Mouse (Mus musculus): ENCODE data around the gene Rsrc1. TPM values are rescaled to one million over a fixed set of nuclear protein-coding genes. Genes with fewer than 3 reads are reported as not detected.

Rsrc1 gene
- polyA plus RNA-seq, 2 experiments, result 3.1 to 8.7 TPM

- TF ChIP-seq CTCF (IDR thresholded peaks at IDR 0.05; ENCODE audit: low read depth) (no peak), EP300 (IDR thresholded peaks at IDR 0.05; ENCODE audit: low read depth) (no peak)
- Histone ChIP-seq H3K27ac (no peak within 1 kb of the TSS), H3K9me3 (ENCODE audit: control insufficient read depth, low read length) (no peaks in the 10 kb centered on the region), H3K27me3 (ENCODE audit: control insufficient read depth, insufficient read depth, low read length) (no peaks in the 10 kb centered on the region), H3K4me1 (replicated peaks; ENCODE audit: control insufficient read depth in 2 of 2, insufficient read depth in 2 of 2, low read length in 1 of 2) (peaks cover 0 to 6% of the 10 kb centered on the region in 2 experiments; a peak in 1 of 4 replicates), H3K9ac (replicated peaks) (no peak within 1 kb of the TSS), H3K36me3 (replicated peaks; ENCODE audit: control insufficient read depth, insufficient read depth, low read depth) (no peaks in the 10 kb centered on the region), H3K4me3 (ENCODE audit: insufficient read depth in 1 of 2, low read depth in 2 of 2, low read length in 2 of 2) (peak within 1 kb of the TSS in 1 of 2 experiments; percentile 45; a peak in 3 of 4 replicates), H3K4me2 (ENCODE audit: low read depth) (peak within 1 kb of the TSS; percentile 65)
- under 1% methylated on average over 35 of the region's 35 CpGs for WGBS (ENCODE audit: insufficient replicate concordance)
- peak; percentile 91 for ATAC-seq (ENCODE audit: insufficient read depth)
- peak; percentile 66 to 74 (median 71) for DNase-seq (ENCODE audit: low read depth in 3 of 3, low spot score in 3 of 3)
Measured at GRCm38 (mm10) chr3:67373872-67374271, 392.7 kb downstream of the Rsrc1 start, which contains the start of gene Mlf1. Gene Mlf1, plus strand, starts transcription at chr3:67374097.

GRCm38 (mm10) chr3:67374360-67374778 lies 393.2 kb downstream of the Rsrc1 start:
- 31% methylated on average over 7 of the region's 7 CpGs for WGBS (ENCODE audit: insufficient replicate concordance)
- Histone ChIP-seq H3K9ac (replicated peaks) (no peak overlapping the region), H3K36me3 (replicated peaks; ENCODE audit: control insufficient read depth, insufficient read depth, low read depth) (no peaks in the 10 kb centered on the region), H3K27me3 (ENCODE audit: control insufficient read depth, insufficient read depth, low read length) (no peaks in the 10 kb centered on the region), H3K27ac (no peak overlapping the region), H3K4me1 (replicated peaks; ENCODE audit: control insufficient read depth in 2 of 2, insufficient read depth in 2 of 2, low read length in 1 of 2) (peaks cover 0 to 6% of the 10 kb centered on the region in 2 experiments; a peak in 1 of 4 replicates), H3K4me2 (ENCODE audit: low read depth) (peak overlapping the region; percentile 65), H3K4me3 (ENCODE audit: insufficient read depth in 1 of 2, low read depth in 2 of 2, low read length in 2 of 2) (peak overlapping the region in 1 of 2 experiments; percentile 45; a peak in 2 of 4 replicates), H3K9me3 (ENCODE audit: control insufficient read depth, low read length) (no peaks in the 10 kb centered on the region)
- no peak for ATAC-seq (ENCODE audit: insufficient read depth)
- TF ChIP-seq EP300 (IDR thresholded peaks at IDR 0.05; ENCODE audit: low read depth) (no peak), CTCF (IDR thresholded peaks at IDR 0.05; ENCODE audit: low read depth) (no peak)
- DNase-seq (ENCODE audit: low read depth in 3 of 3, low spot score in 3 of 3), result no peak

GRCm38 (mm10) chr3:67375063-67375462 lies 393.9 kb downstream of the Rsrc1 start, which contains the start of gene Gm17402:
Gene Gm17402, minus strand, starts transcription at chr3:67375163.
- peak within 1 kb of the TSS; percentile 65 for H3K4me2 ChIP-seq (ENCODE audit: low read depth)
- DNase-seq (ENCODE audit: low read depth in 3 of 3, low spot score in 3 of 3), result no peak
- no peaks in the 10 kb centered on the region for H3K36me3 ChIP-seq (replicated peaks; ENCODE audit: control insufficient read depth, insufficient read depth, low read depth)
- ATAC-seq (ENCODE audit: insufficient read depth), result no peak
- 47% methylated on average over 3 of the region's 3 CpGs for WGBS (ENCODE audit: insufficient replicate concordance)
- H3K27me3 ChIP-seq (ENCODE audit: control insufficient read depth, insufficient read depth, low read length), result no peaks in the 10 kb centered on the region
- no peak within 1 kb of the TSS for H3K9ac ChIP-seq (replicated peaks)
- no peak within 1 kb of the TSS for H3K27ac ChIP-seq
- H3K4me1 ChIP-seq (replicated peaks; ENCODE audit: control insufficient read depth in 2 of 2, insufficient read depth in 2 of 2, low read length in 1 of 2), result peaks cover 0 to 6% of the 10 kb centered on the region in 2 experiments; a peak in 1 of 4 replicates
- peak within 1 kb of the TSS in 1 of 2 experiments; percentile 45; a peak in 3 of 4 replicates for H3K4me3 ChIP-seq (ENCODE audit: insufficient read depth in 1 of 2, low read depth in 2 of 2, low read length in 2 of 2)
- TF ChIP-seq EP300 (IDR thresholded peaks at IDR 0.05; ENCODE audit: low read depth) (no peak), CTCF (IDR thresholded peaks at IDR 0.05; ENCODE audit: low read depth) (no peak)
- H3K9me3 ChIP-seq (ENCODE audit: control insufficient read depth, low read length), result no peaks in the 10 kb centered on the region

GRCm38 (mm10) chr3:67378215-67378614 lies 397.0 kb downstream of the Rsrc1 start:
- Histone ChIP-seq H3K4me1 (replicated peaks; ENCODE audit: control insufficient read depth in 2 of 2, insufficient read depth in 2 of 2, low read length in 1 of 2) (peaks cover 0 to 6% of the 10 kb centered on the region in 2 experiments; a peak in 1 of 4 replicates), H3K27me3 (ENCODE audit: control insufficient read depth, insufficient read depth, low read length) (no peaks in the 10 kb centered on the region), H3K9me3 (ENCODE audit: control insufficient read depth, low read length) (no peaks in the 10 kb centered on the region), H3K4me3 (ENCODE audit: insufficient read depth in 1 of 2, low read depth in 2 of 2, low read length in 2 of 2) (no peak overlapping the region), H3K36me3 (replicated peaks; ENCODE audit: control insufficient read depth, insufficient read depth, low read depth) (no peaks in the 10 kb centered on the region), H3K9ac (replicated peaks) (no peak overlapping the region), H3K27ac (no peak overlapping the region), H3K4me2 (ENCODE audit: low read depth) (no peak overlapping the region)
- TF ChIP-seq CTCF (IDR thresholded peaks at IDR 0.05; ENCODE audit: low read depth), result no peak
- no peak for TF ChIP-seq EP300 (IDR thresholded peaks at IDR 0.05; ENCODE audit: low read depth)
- ATAC-seq (ENCODE audit: insufficient read depth) (no peak), DNase-seq (ENCODE audit: low read depth in 3 of 3, low spot score in 3 of 3) (no peak)

Other genes with a start within 250 kb of the Rsrc1 start
- gene Shox2, start 381 bp downstream of the Rsrc1 start, polyA plus RNA-seq (2012; rRNA removed), result 0.06 and 0.15 TPM in 2 replicates
- gene Shox2, start 381 bp downstream of the Rsrc1 start, polyA plus RNA-seq (2014; fragmentation: Nextera tagmentation; extraction: Ambion mirVana), result 0.05 TPM in 1 of 2 replicates, not detected in the other

Measured in liver, embryonic 14.5 days (tissue).